Mouse (Mus musculus) midbrain, embryonic 13.5 days (tissue): Measurements from ENCODE around the gene Cep89. TPM values are rescaled to one million over a fixed set of nuclear protein-coding genes. Genes with fewer than 3 reads are reported as not detected.

Experiments used
- ATAC-seq: fragments of 200-750 bp; cut with Nextera tagmentation; 2 replicates; pipeline ENCODE4 v1.8.0; 2017; ENCODE audit warnings: mild to moderate bottlenecking, moderate TSS enrichment, moderate library complexity
- H3K27ac ChIP-seq: fragments of 300-500 bp; sonication (generic); 2 replicates; pipeline ENCODE4 v1.5.1; 2015; ENCODE audit warnings: inconsistent platforms, mild to moderate bottlenecking, moderate library complexity
- H3K27me3 ChIP-seq: fragments of 300-500 bp; sonication (generic); 2 replicates; pipeline ENCODE4 v1.6.1; 2015; ENCODE audit warnings: mild to moderate bottlenecking, inconsistent platforms
- H3K36me3 ChIP-seq: fragments of 300-500 bp; sonication (generic); 2 replicates; pipeline ENCODE4 v1.6.1; 2015; ENCODE audit warnings: mild to moderate bottlenecking, inconsistent platforms
- H3K4me1 ChIP-seq: fragments of 300-500 bp; sonication (generic); replicated peaks from 2 replicates; pipeline ENCODE4 v1.6.1; 2015; ENCODE audit warnings: inconsistent platforms
- H3K4me2 ChIP-seq: fragments of 300-500 bp; sonication (generic); replicated peaks from 2 replicates; pipeline ENCODE4 v1.6.1; 2015; ENCODE audit warnings: moderate library complexity, mild to moderate bottlenecking, inconsistent platforms
- H3K4me3 ChIP-seq: fragments of 300-500 bp; sonication (generic); replicated peaks from 2 replicates; pipeline ENCODE4 v1.5.1; 2015; ENCODE audit warnings: mild to moderate bottlenecking, inconsistent platforms
- H3K9ac ChIP-seq: fragments of 300-500 bp; sonication (generic); replicated peaks from 2 replicates; pipeline ENCODE4 v1.6.1; 2015; ENCODE audit warnings: mild to moderate bottlenecking, inconsistent platforms
- H3K9me3 ChIP-seq: fragments of 300-500 bp; sonication (generic); 2 replicates; pipeline ENCODE4 v1.6.1; 2016; ENCODE audit warnings: mild to moderate bottlenecking, inconsistent platforms
- WGBS: fragments of 180-500 bp; shearing (Covaris S2); methylation state at CpG from one replicate; pipeline ENCODE4 v1.1.7; 2015; 5-methylcytosine and 5-hydroxymethylcytosine counted together
- polyA plus RNA-seq: library from polyadenylated mRNA; unstranded; fragments of >200 nt; fragmentation: Nextera tagmentation; extraction: Ambion mirVana; gene quantifications from 2 replicates; pipeline ENCODE4 v1.2.1, GENCODE M21; 2015

Gene Cep89
- polyA plus RNA-seq, 1 experiment from 2014 or later: 38.3 TPM

- WGBS: 82% methylated on average over 4 of the region's 4 CpGs
- no peak overlapping the region for H3K4me2 ChIP-seq
- no peaks in the 10 kb centered on the region for H3K36me3 ChIP-seq
- no peak overlapping the region for H3K4me3 ChIP-seq
- H3K4me1 ChIP-seq: no peaks in the 10 kb centered on the region
- H3K9me3 ChIP-seq: no peaks in the 10 kb centered on the region
- H3K27me3 ChIP-seq: no peaks in the 10 kb centered on the region
- ATAC-seq: no peak
- H3K27ac ChIP-seq: no peak overlapping the region
- H3K9ac ChIP-seq: no peak overlapping the region
Observed at GRCm38 (mm10) chr7:35456091-35456814, 59.4 kb downstream of the Cep89 start.

- Histone ChIP-seq H3K27ac (no peak overlapping the region), H3K9me3 (no peaks in the 10 kb centered on the region), H3K27me3 (no peaks in the 10 kb centered on the region), H3K4me3 (no peak overlapping the region), H3K36me3 (no peaks in the 10 kb centered on the region), H3K4me2 (no peak overlapping the region), H3K9ac (no peak overlapping the region), H3K4me1 (no peaks in the 10 kb centered on the region)
- ATAC-seq: no peak
- 83% methylated on average over 4 of the region's 4 CpGs for WGBS
Observed at GRCm38 (mm10) chr7:35460971-35461370, 64.1 kb downstream of the Cep89 start.

GRCm38 (mm10) chr7:35465027-35465426 lies 68.2 kb downstream of the Cep89 start:
- H3K36me3 ChIP-seq: no peaks in the 10 kb centered on the region
- H3K9me3 ChIP-seq: no peaks in the 10 kb centered on the region
- H3K4me1 ChIP-seq: no peaks in the 10 kb centered on the region
- no peak for ATAC-seq
- H3K9ac ChIP-seq: no peak overlapping the region
- H3K27me3 ChIP-seq: no peaks in the 10 kb centered on the region
- H3K27ac ChIP-seq: no peak overlapping the region
- H3K4me3 ChIP-seq: no peak overlapping the region
- no peak overlapping the region for H3K4me2 ChIP-seq
- 98% methylated on average over 5 of the region's 5 CpGs for WGBS

DNA sequence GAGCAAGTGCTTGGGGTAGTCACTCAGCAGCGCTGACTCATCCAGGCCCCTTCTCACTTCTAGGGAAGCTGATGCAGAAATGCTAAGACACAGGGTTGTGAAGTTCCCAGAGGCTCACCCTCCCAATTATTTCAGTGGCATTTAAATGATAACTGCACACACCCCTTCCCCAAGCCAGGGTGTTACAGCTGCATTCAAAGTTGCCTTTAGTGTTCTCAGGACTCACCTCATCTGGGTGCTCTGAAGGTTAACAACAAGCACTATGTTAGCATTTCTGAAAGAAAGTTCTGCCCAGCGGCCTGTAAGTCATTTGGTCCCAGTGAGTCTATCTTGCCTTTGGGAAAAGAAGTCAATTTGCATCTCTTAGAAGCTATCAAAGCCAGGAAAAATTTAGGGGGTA lies 71.0 kb downstream of the Cep89 start:
- 74% methylated on average over 2 of the region's 2 CpGs for WGBS
- no peak for ATAC-seq
- H3K9me3 ChIP-seq: no peaks in the 10 kb centered on the region
- no peak overlapping the region for H3K9ac ChIP-seq
- no peak overlapping the region for H3K4me2 ChIP-seq
- H3K4me1 ChIP-seq: no peaks in the 10 kb centered on the region
- H3K36me3 ChIP-seq: no peaks in the 10 kb centered on the region
- no peaks in the 10 kb centered on the region for H3K27me3 ChIP-seq
- no peak overlapping the region for H3K27ac ChIP-seq
- H3K4me3 ChIP-seq: no peak overlapping the region

DNA sequence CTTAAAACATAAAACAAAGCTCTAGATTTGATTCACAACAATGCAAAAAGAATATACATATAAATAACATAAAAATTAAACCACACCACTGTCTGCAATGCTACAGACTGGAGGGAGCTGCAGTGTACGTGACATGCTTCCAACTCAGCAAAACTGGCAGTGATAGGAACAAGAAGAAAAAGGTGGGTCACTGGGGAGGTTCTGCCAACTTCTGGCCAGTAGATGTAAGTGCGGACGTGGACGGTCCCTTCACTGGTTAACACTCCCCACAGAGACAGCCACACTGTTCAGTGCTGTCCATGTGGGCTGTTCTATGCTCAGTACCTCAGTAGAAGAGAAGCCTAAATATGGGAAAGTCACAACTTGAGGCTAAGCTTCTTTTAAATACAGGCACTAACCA lies 74.0 kb downstream of the Cep89 start:
- 53% methylated on average over 4 of the region's 4 CpGs for whole genome bisulfite sequencing
- H3K27ac ChIP-seq: no peak overlapping the region
- no peaks in the 10 kb centered on the region for H3K27me3 ChIP-seq
- H3K4me2 ChIP-seq: no peak overlapping the region
- no peaks in the 10 kb centered on the region for H3K9me3 ChIP-seq
- H3K36me3 ChIP-seq: no peaks in the 10 kb centered on the region
- H3K9ac ChIP-seq: no peak overlapping the region
- H3K4me3 ChIP-seq: no peak overlapping the region
- H3K4me1 ChIP-seq: no peaks in the 10 kb centered on the region
- no peak for ATAC-seq

GRCm38 (mm10) chr7:35476457-35476856 lies 79.6 kb downstream of the Cep89 start:
- no peak overlapping the region for H3K4me2 ChIP-seq
- no peak overlapping the region for H3K9ac ChIP-seq
- H3K27me3 ChIP-seq: no peaks in the 10 kb centered on the region
- no peaks in the 10 kb centered on the region for H3K4me1 ChIP-seq
- ATAC-seq: no peak
- H3K9me3 ChIP-seq: no peaks in the 10 kb centered on the region
- H3K36me3 ChIP-seq: no peaks in the 10 kb centered on the region
- no peak overlapping the region for H3K4me3 ChIP-seq
- no peak overlapping the region for H3K27ac ChIP-seq
- 84% methylated on average over 2 of the region's 2 CpGs for WGBS

GRCm38 (mm10) chr7:35485126-35485525 lies 88.3 kb downstream of the Cep89 start:
- Histone ChIP-seq H3K4me1 (no peaks in the 10 kb centered on the region), H3K36me3 (no peaks in the 10 kb centered on the region), H3K4me3 (no peak overlapping the region), H3K9me3 (no peaks in the 10 kb centered on the region), H3K4me2 (no peak overlapping the region), H3K9ac (no peak overlapping the region), H3K27ac (no peak overlapping the region), H3K27me3 (no peaks in the 10 kb centered on the region)
- WGBS: 81% methylated on average over 2 of the region's 2 CpGs
- ATAC-seq: no peak

- Histone ChIP-seq H3K4me2 (no peak overlapping the region), H3K27ac (no peak overlapping the region), H3K27me3 (no peaks in the 10 kb centered on the region), H3K36me3 (no peaks in the 10 kb centered on the region), H3K9me3 (no peaks in the 10 kb centered on the region), H3K4me1 (no peaks in the 10 kb centered on the region), H3K9ac (no peak overlapping the region), H3K4me3 (no peak overlapping the region)
- WGBS: 86% methylated on average over 8 of the region's 8 CpGs
- no peak for ATAC-seq
Observed at GRCm38 (mm10) chr7:35486553-35486952, 89.7 kb downstream of the Cep89 start.

Other genes starting within 250 kb of the Cep89 start
- 3.4 and 3.6 TPM in 2 replicates for gene Slc7a10, start 210.7 kb upstream of the Cep89 start, polyA plus RNA-seq
- 25.9 and 31.1 TPM in 2 replicates for gene Lrp3, start 181.5 kb upstream of the Cep89 start, polyA plus RNA-seq
- gene Gpatch1, start 78.6 kb upstream of the Cep89 start, polyA plus RNA-seq: 21.4 and 23.6 TPM in 2 replicates
- 1.3 and 1.5 TPM in 2 replicates for gene Rhpn2, start 62.9 kb upstream of the Cep89 start, polyA plus RNA-seq
- 21.9 and 22.8 TPM in 2 replicates for gene Faap24, start 199 bp upstream of the Cep89 start, polyA plus RNA-seq
- 0.40 TPM in 1 of 2 replicates, not detected in the other for gene Slc7a9, start 51.8 kb downstream of the Cep89 start, polyA plus RNA-seq
- 0.34 TPM in 1 of 2 replicates, not detected in the other for gene Tdrd12, start 140.7 kb downstream of the Cep89 start, polyA plus RNA-seq
- gene Nudt19, start 159.3 kb downstream of the Cep89 start, polyA plus RNA-seq: 61.9 TPM in 2 replicates
- 0.05 and 0.13 TPM in 2 replicates for gene Rgs9bp, start 188.5 kb downstream of the Cep89 start, polyA plus RNA-seq
- gene Ankrd27, start 189.2 kb downstream of the Cep89 start, polyA plus RNA-seq: 18.7 and 19.3 TPM in 2 replicates